Comparison of ENCODE assay signal across 12 mouse cellular contexts in genomic region chr10:43516992-43517660, GRCm38 (mm10). TPM values are rescaled to one million over a fixed set of nuclear protein-coding genes. Genes with fewer than 3 reads are reported as not detected.
A peak's percentile ranks its signal among the peaks of the same experiment; 100 is the strongest.
DNase-seq lines count a peak whose midpoint lies in the region; ATAC-seq and TF ChIP-seq lines count a peak whose summit lies in the region.
"Had no signal": no experiment of that assay in that cellular context is flagged by ENCODE, and none has a peak within 500 bp of the region (broad histone marks: within the 10 kb centered on the region; RNA-seq: fewer than 3 reads in every experiment).

No protein-coding gene starts in this region.

- no peak overlapping the region for H3K9ac ChIP-seq in heart, postnatal 0 days (replicated peaks; ENCODE audit: low read depth, low read length)
- no peak overlapping the region for H3K9ac ChIP-seq in heart, embryonic 11.5 days (ENCODE audit: low read depth, low read length)
- H3K9ac ChIP-seq in kidney, embryonic 15.5 days: no peak overlapping the region
- no peak overlapping the region for H3K9ac ChIP-seq in stomach, postnatal 0 days (ENCODE audit: low read length)
- H3K9ac ChIP-seq: embryonic facial prominence, embryonic 15.5 days had no signal

- no peak overlapping the region for H3K4me2 ChIP-seq in heart, postnatal 0 days (ENCODE audit: low read depth, low read length)
- H3K4me2 ChIP-seq in heart, embryonic 11.5 days: no peak overlapping the region
- no peak overlapping the region for H3K4me2 ChIP-seq in kidney, embryonic 15.5 days
- no peak overlapping the region for H3K4me2 ChIP-seq in stomach, postnatal 0 days (replicated peaks; ENCODE audit: low read depth)
- H3K4me2 ChIP-seq: embryonic facial prominence, embryonic 15.5 days had no signal

- no peak for TF ChIP-seq CTCF in heart, postnatal 0 days (IDR thresholded peaks at IDR 0.05; ENCODE audit: low read depth)
- no peak for TF ChIP-seq CTCF in stomach, postnatal 0 days (IDR thresholded peaks at IDR 0.05; ENCODE audit: low read depth)

- TF ChIP-seq EP300 in heart, postnatal 0 days (IDR thresholded peaks at IDR 0.05; ENCODE audit: low read depth): no peak
- TF ChIP-seq EP300 in stomach, postnatal 0 days (optimal IDR thresholded peaks at IDR 0.05): no peak

- H3K4me3 ChIP-seq in heart, postnatal 0 days (ENCODE audit: low read depth, low read length): no peak overlapping the region
- no peak overlapping the region for H3K4me3 ChIP-seq in heart, embryonic 11.5 days (ENCODE audit: low read depth, low read length)
- H3K4me3 ChIP-seq in kidney, embryonic 15.5 days (replicated peaks): no peak overlapping the region
- H3K4me3 ChIP-seq in stomach, postnatal 0 days (ENCODE audit: low read depth, low read length): no peak overlapping the region
- H3K4me3 ChIP-seq: embryonic facial prominence, embryonic 15.5 days; megakaryocyte, embryonic 14.5 days had no signal

- 66% methylated on average over 6 of the region's 6 CpGs for WGBS in heart, postnatal 0 days
- WGBS in heart, embryonic 11.5 days (ENCODE audit: insufficient replicate concordance): 71% methylated on average over 6 of the region's 6 CpGs
- WGBS in kidney, embryonic 15.5 days: 55% methylated on average over 6 of the region's 6 CpGs
- WGBS in stomach, postnatal 0 days: 44% methylated on average over 6 of the region's 6 CpGs

- DNase-seq in heart, postnatal 0 days (ENCODE audit: low spot score): no peak
- peak; percentile 11 for DNase-seq in retina, postnatal 1 day
- DNase-seq in retina, embryonic 14.5 days (ENCODE audit: low spot score): no peak
- peak; percentile 45 for DNase-seq in stomach, postnatal 0 days (ENCODE audit: low spot score)
- DNase-seq in adrenal gland, postnatal 36 days: no peak
- no peak for DNase-seq in gastrocnemius, adult 18-20 months (ENCODE audit: low spot score)
- DNase-seq: cerebellum, adult 11 months had no signal

- H3K4me1 ChIP-seq in heart, postnatal 0 days (ENCODE audit: control insufficient read depth, insufficient read depth): peaks cover 13% of the 10 kb centered on the region; the same call in 1 of the 2 replicates
- H3K4me1 ChIP-seq in heart, embryonic 11.5 days (ENCODE audit: control insufficient read depth, insufficient read depth, low read length): no peaks in the 10 kb centered on the region
- H3K4me1 ChIP-seq in kidney, embryonic 15.5 days: peaks cover 26% of the 10 kb centered on the region
- no peaks in the 10 kb centered on the region for H3K4me1 ChIP-seq in stomach, postnatal 0 days (replicated peaks; ENCODE audit: control insufficient read depth, insufficient read depth)
- H3K4me1 ChIP-seq: megakaryocyte, embryonic 14.5 days had no signal

- no peaks in the 10 kb centered on the region for H3K27me3 ChIP-seq in heart, postnatal 0 days (ENCODE audit: control insufficient read depth, insufficient read depth, low read length)
- H3K27me3 ChIP-seq in heart, embryonic 11.5 days (ENCODE audit: control insufficient read depth, insufficient read depth, low read length): no peaks in the 10 kb centered on the region
- H3K27me3 ChIP-seq in kidney, embryonic 15.5 days: no peaks in the 10 kb centered on the region
- no peaks in the 10 kb centered on the region for H3K27me3 ChIP-seq in stomach, postnatal 0 days (ENCODE audit: control insufficient read depth, insufficient read depth, low read length)
- H3K27me3 ChIP-seq: CH12.LX; embryonic facial prominence, embryonic 15.5 days; megakaryocyte, embryonic 14.5 days had no signal

- peak overlapping the region; percentile 62 for H3K27ac ChIP-seq in heart, postnatal 0 days (ENCODE audit: low read depth)
- no peak overlapping the region for H3K27ac ChIP-seq in heart, embryonic 11.5 days (ENCODE audit: low read depth, low read length)
- peak overlapping the region; percentile 74 for H3K27ac ChIP-seq in kidney, embryonic 15.5 days
- H3K27ac ChIP-seq in stomach, postnatal 0 days (replicated peaks): no peak overlapping the region
- H3K27ac ChIP-seq: embryonic facial prominence, embryonic 15.5 days had no signal

- peaks cover 9% of the 10 kb centered on the region; the same call in 1 of the 2 replicates for H3K36me3 ChIP-seq in heart, postnatal 0 days (replicated peaks; ENCODE audit: control insufficient read depth, insufficient read depth, low read length)
- H3K36me3 ChIP-seq in heart, embryonic 11.5 days (ENCODE audit: control insufficient read depth, insufficient read depth, low read length): peaks cover 6% of the 10 kb centered on the region; the same call in 1 of the 2 replicates
- peaks cover 28% of the 10 kb centered on the region for H3K36me3 ChIP-seq in kidney, embryonic 15.5 days
- no peaks in the 10 kb centered on the region for H3K36me3 ChIP-seq in stomach, postnatal 0 days (ENCODE audit: control insufficient read depth, insufficient read depth, low read length)

- no peak for ATAC-seq in heart, postnatal 0 days (ENCODE audit: insufficient read depth, low read depth)
- no peak for ATAC-seq in heart, embryonic 11.5 days (replicated peaks; ENCODE audit: insufficient number of reproducible peaks, low FRiP score, low TSS enrichment)
- ATAC-seq in kidney, embryonic 15.5 days (replicated peaks; ENCODE audit: low FRiP score): peak; percentile 52; the same call in 1 of the 2 replicates
- peak; percentile 66 for ATAC-seq in stomach, postnatal 0 days (ENCODE audit: low FRiP score, low TSS enrichment)

- no peaks in the 10 kb centered on the region for H3K9me3 ChIP-seq in heart, postnatal 0 days (replicated peaks; ENCODE audit: control insufficient read depth, low read length)
- H3K9me3 ChIP-seq in heart, embryonic 11.5 days (replicated peaks; ENCODE audit: control insufficient read depth, low read length): no peaks in the 10 kb centered on the region
- H3K9me3 ChIP-seq in kidney, embryonic 15.5 days (replicated peaks): no peaks in the 10 kb centered on the region
- no peaks in the 10 kb centered on the region for H3K9me3 ChIP-seq in stomach, postnatal 0 days (ENCODE audit: control insufficient read depth, low read length)
- H3K9me3 ChIP-seq: embryonic facial prominence, embryonic 15.5 days; megakaryocyte, embryonic 14.5 days had no signal

RNA-seq across cellular contexts. Expression of gene Gm9803, which starts 6.8 kb away (rescaled TPM):
- total RNA-seq in heart, postnatal 0 days (2014; rRNA removed; ENCODE audit: low replicate concordance): 5.1 and 6.6 TPM in 2 replicates
- polyA plus RNA-seq in heart, postnatal 0 days (2015; fragmentation: Nextera tagmentation; extraction: Ambion mirVana): 23.4 and 26.9 TPM in 2 replicates
- 11.5 and 22.7 TPM in 2 replicates for polyA plus RNA-seq in heart, embryonic 11.5 days (2014; fragmentation: Nextera tagmentation; extraction: Ambion mirVana)
- 8.3 and 15.2 TPM in 2 replicates for polyA plus RNA-seq in kidney, embryonic 15.5 days (2015; fragmentation: Nextera tagmentation; extraction: Ambion mirVana)
- 14.3 and 14.8 TPM in 2 replicates for polyA plus RNA-seq in stomach, postnatal 0 days (2015; fragmentation: Nextera tagmentation; extraction: Ambion mirVana)
- 10 to 100 TPM in 1 of 2 experiments, not detected in 1; 12.0 TPM for total RNA-seq in adrenal gland, postnatal 36 days (2021)
- 10 to 100 TPM in 1 of 2 experiments, 1 to 10 TPM in 1; 2.9 to 14.2 TPM for total RNA-seq in gastrocnemius, adult 18-20 months (2021)

RNA-seq across cellular contexts. Expression of gene 1700021F05Rik, which starts 23.7 kb away (rescaled TPM):
- 30.7 and 43.0 TPM in 2 replicates for total RNA-seq in heart, postnatal 0 days (2014; rRNA removed; ENCODE audit: low replicate concordance)
- 129 and 133 TPM in 2 replicates for polyA plus RNA-seq in heart, postnatal 0 days (2015; fragmentation: Nextera tagmentation; extraction: Ambion mirVana)
- 93.8 and 106 TPM in 2 replicates for polyA plus RNA-seq in heart, embryonic 11.5 days (2014; fragmentation: Nextera tagmentation; extraction: Ambion mirVana)
- polyA plus RNA-seq in kidney, embryonic 15.5 days (2015; fragmentation: Nextera tagmentation; extraction: Ambion mirVana): 74.3 and 77.4 TPM in 2 replicates
- polyA plus RNA-seq in stomach, postnatal 0 days (2015; fragmentation: Nextera tagmentation; extraction: Ambion mirVana): 47.0 and 48.9 TPM in 2 replicates
- 10 to 100 TPM; 65.3 to 67.7 TPM for total RNA-seq in adrenal gland, postnatal 36 days (2021)
- total RNA-seq in gastrocnemius, adult 18-20 months (2021): 10 to 100 TPM; 94.5 to 96.7 TPM

RNA-seq across cellular contexts. Expression of gene Bend3, which starts 38.5 kb away (rescaled TPM):
- 9.6 and 12.6 TPM in 2 replicates for total RNA-seq in heart, postnatal 0 days (2014; rRNA removed; ENCODE audit: low replicate concordance)
- polyA plus RNA-seq in heart, postnatal 0 days (2015; fragmentation: Nextera tagmentation; extraction: Ambion mirVana): 1.1 and 1.2 TPM in 2 replicates
- polyA plus RNA-seq in heart, embryonic 11.5 days (2014; fragmentation: Nextera tagmentation; extraction: Ambion mirVana): 3.9 and 4.1 TPM in 2 replicates
- 6.6 and 7.4 TPM in 2 replicates for polyA plus RNA-seq in kidney, embryonic 15.5 days (2015; fragmentation: Nextera tagmentation; extraction: Ambion mirVana)
- 0.61 and 0.97 TPM in 2 replicates for polyA plus RNA-seq in stomach, postnatal 0 days (2015; fragmentation: Nextera tagmentation; extraction: Ambion mirVana)
- total RNA-seq in adrenal gland, postnatal 36 days (2021): 1 to 10 TPM; 6.1 to 6.2 TPM
- total RNA-seq in gastrocnemius, adult 18-20 months (2021): 1 to 10 TPM; 3.3 to 3.8 TPM

Comparison
In these comparisons a context has a peak if more than half of its experiments do, and no peak if none do; other contexts are left out.
1. DNase-seq: peak in retina, postnatal 1 day (single experiment) and stomach, postnatal 0 days (single experiment); none in heart, postnatal 0 days (single experiment), retina, embryonic 14.5 days (single experiment), adrenal gland, postnatal 36 days (0 of 2) and gastrocnemius, adult 18-20 months (single experiment).
2. H3K27ac ChIP-seq: peak in heart, postnatal 0 days (single experiment) and kidney, embryonic 15.5 days (single experiment); none in heart, embryonic 11.5 days (single experiment) and stomach, postnatal 0 days (single experiment).
3. ATAC-seq: peak in kidney, embryonic 15.5 days (single experiment) and stomach, postnatal 0 days (single experiment); none in heart, postnatal 0 days (single experiment) and heart, embryonic 11.5 days (single experiment).